Mouse (Mus musculus) ES-E14 (cell line): ENCODE measurements around the gene Uvrag. TPM values are rescaled to one million over a fixed set of nuclear protein-coding genes. Genes with fewer than 3 reads are reported as not detected.

Experiments
- DNase-seq: peaks from one replicate; pipeline ENCODE4 v3.0.0-alpha.2; 2013; ENCODE audit warnings: low read depth, low spot score
- H3K27ac ChIP-seq: 2 replicates; pipeline ENCODE4 v1.5.1; 2012; ENCODE audit warnings: low read depth, mild to moderate bottlenecking, low read length, moderate library complexity, mixed read lengths; ENCODE audit not compliant: poor library complexity, insufficient read depth, severe bottlenecking
- H3K36me3 ChIP-seq: 2 replicates; pipeline ENCODE4 v1.6.1; 2012; ENCODE audit warnings: mild to moderate bottlenecking, low read length, moderate library complexity, mixed read lengths; ENCODE audit not compliant: control insufficient read depth, poor library complexity, insufficient read depth, severe bottlenecking
- H3K4me1 ChIP-seq, 2 experiments: fragments of 150-350 bp in 1 of 2; sonication (generic) in 1 of 2; 2 replicates each; pipeline ENCODE4 v1.6.1; 2012; ENCODE audit warnings: low read length in 2 of 2, mild to moderate bottlenecking in 1 of 2, mixed read lengths in 1 of 2; ENCODE audit not compliant: control insufficient read depth in 2 of 2, insufficient read depth in 2 of 2, poor library complexity in 1 of 2
- H3K4me3 ChIP-seq, 2 experiments: fragments of 150-350 bp in 1 of 2; sonication (generic) in 1 of 2; 2 replicates each; pipeline ENCODE4 v1.5.1; 2012; ENCODE audit warnings: low read length in 2 of 2, low read depth in 1 of 2, mild to moderate bottlenecking in 1 of 2, mixed read lengths in 1 of 2; ENCODE audit not compliant: insufficient read depth in 1 of 2, poor library complexity in 1 of 2, severe bottlenecking in 1 of 2
- H3K9ac ChIP-seq: 2 replicates; pipeline ENCODE4 v1.6.1; 2012; ENCODE audit warnings: low read depth, mild to moderate bottlenecking, low read length, mixed read lengths; ENCODE audit not compliant: poor library complexity, insufficient read depth, severe bottlenecking
- H3K9me3 ChIP-seq: fragments of 150-350 bp; sonication (generic); 2 replicates; pipeline ENCODE4 v1.6.1; 2012; ENCODE audit warnings: low read depth, mild to moderate bottlenecking, low read length; ENCODE audit not compliant: control insufficient read depth, insufficient read depth
- CHD2 ChIP-seq: IDR thresholded peaks from 2 replicates; pipeline ENCODE4 v1.6.1; 2014; ENCODE audit warnings: mild to moderate bottlenecking, low read depth, low read length, inconsistent platforms
- HCFC1 ChIP-seq: IDR thresholded peaks from 2 replicates; pipeline ENCODE4 v1.6.1; 2012; ENCODE audit warnings: low read length, inconsistent platforms, borderline replicate concordance; ENCODE audit not compliant: insufficient read depth
- MAFK ChIP-seq: IDR thresholded peaks from 2 replicates; pipeline ENCODE4 v1.6.1; 2014; ENCODE audit warnings: mild to moderate bottlenecking, low read depth, low read length, inconsistent platforms; ENCODE audit not compliant: insufficient read depth
- ZC3H11A ChIP-seq: IDR thresholded peaks from 2 replicates; pipeline ENCODE4 v1.6.1; 2012; ENCODE audit warnings: low read depth, mild to moderate bottlenecking, inconsistent platforms, low read length, borderline replicate concordance
- ZNF384 ChIP-seq: IDR thresholded peaks from 2 replicates; pipeline ENCODE4 v1.6.1; 2012; ENCODE audit warnings: low read depth, low read length, inconsistent platforms
- in situ Hi-C, 2 experiments: fragments of 600-800 bp; cut with MboI; formaldehyde crosslinking; loops; one replicate each; pipeline ENCODE4 v1.15.1; 2025; ENCODE audit warnings: low sequenced_read_pairs in 2 of 2, inconsistent platforms in 1 of 2; ENCODE audit not compliant: unreplicated experiment in 2 of 2
- total RNA-seq: library from RNA; depleted of rRNA; stranded (reverse); fragments of 300-350 nt; gene quantifications from 2 replicates; pipeline ENCODE4 v1.2.3, GENCODE M21; 2012

Uvrag gene
- total RNA-seq, 1 experiment: 14.6 TPM

DNA sequence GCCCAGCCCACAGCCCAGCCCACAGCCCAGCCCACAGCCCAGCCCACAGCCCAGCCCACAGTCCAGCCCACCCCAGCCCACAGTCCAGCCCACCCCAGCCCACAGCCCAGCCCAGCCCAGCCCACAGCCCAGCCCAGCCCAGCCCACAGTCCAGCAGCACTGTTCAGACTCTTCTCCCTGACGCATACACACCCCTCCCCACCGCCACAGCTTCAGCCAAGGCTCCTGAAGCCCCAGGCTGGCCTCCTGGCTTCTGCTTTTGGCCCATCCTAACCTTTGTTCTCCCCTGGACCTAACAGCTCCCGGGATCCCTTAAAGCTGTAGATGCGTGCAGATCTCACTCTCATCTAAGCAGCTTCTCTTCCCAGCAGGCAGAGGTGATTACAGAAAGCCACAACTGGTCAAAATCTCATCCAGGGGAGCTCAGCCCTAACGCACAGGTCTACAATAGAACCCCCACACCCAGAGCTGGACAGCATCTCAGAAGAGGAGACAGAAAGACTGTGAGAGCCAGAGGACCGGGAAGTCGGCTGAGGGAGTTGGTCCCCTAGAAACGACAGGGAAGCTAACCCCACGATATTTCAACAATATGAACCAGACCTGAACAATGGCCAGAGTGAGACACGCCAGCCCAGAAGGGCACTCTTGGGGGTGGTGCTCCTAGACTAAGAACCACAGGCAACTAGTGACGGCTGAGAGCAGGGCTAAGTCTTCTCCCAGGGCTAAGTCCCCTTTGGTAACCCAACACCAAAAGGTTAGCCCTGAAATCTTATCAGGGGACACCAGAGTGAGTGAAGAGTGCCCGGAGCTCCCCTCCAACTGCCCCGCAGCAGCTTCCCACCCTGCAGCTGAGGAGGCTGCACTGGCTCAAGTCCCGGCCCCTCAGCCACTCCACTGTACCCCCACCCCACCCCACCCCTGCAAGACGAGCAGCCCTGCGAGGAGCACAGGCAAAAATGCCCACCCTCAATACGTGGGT, 14.7 kb upstream of the Uvrag start:
- no peaks in the 10 kb centered on the region for H3K9me3 ChIP-seq
- H3K4me1 ChIP-seq: no peaks in the 10 kb centered on the region
- no peak for DNase-seq
- in situ Hi-C loops: no loop called here
- no peak overlapping the region for H3K4me3 ChIP-seq
- no peak for TF ChIP-seq MAFK
- TF ChIP-seq ZC3H11A: no peak
- no peak for TF ChIP-seq ZNF384
- no peak for TF ChIP-seq CHD2
- no peak for TF ChIP-seq HCFC1
- no peak overlapping the region for H3K27ac ChIP-seq
- H3K36me3 ChIP-seq: no peaks in the 10 kb centered on the region
- H3K9ac ChIP-seq: no peak overlapping the region

- Histone ChIP-seq H3K36me3 (no peaks in the 10 kb centered on the region), H3K9me3 (no peaks in the 10 kb centered on the region), H3K4me3 (no peak overlapping the region), H3K4me1 (no peaks in the 10 kb centered on the region), H3K9ac (no peak overlapping the region), H3K27ac (no peak overlapping the region)
- DNase-seq: no peak
- in situ Hi-C loops: no loop called here
- TF ChIP-seq CHD2 (no peak), MAFK (no peak), ZC3H11A (no peak), HCFC1 (no peak), ZNF384 (no peak)
These were observed 13.8 kb upstream of the Uvrag start for GRCm38 (mm10) chr7:99154648-99155151.

- TF ChIP-seq MAFK (no peak), HCFC1 (no peak), ZC3H11A (no peak), ZNF384 (no peak), CHD2 (no peak)
- Histone ChIP-seq H3K4me1 (no peaks in the 10 kb centered on the region), H3K36me3 (no peaks in the 10 kb centered on the region), H3K27ac (no peak overlapping the region), H3K9me3 (no peaks in the 10 kb centered on the region), H3K4me3 (no peak overlapping the region), H3K9ac (no peak overlapping the region)
- in situ Hi-C loops: no loop called here
- no peak for DNase-seq
These were observed 12.8 kb upstream of the Uvrag start for GRCm38 (mm10) chr7:99153686-99154202.

DNA sequence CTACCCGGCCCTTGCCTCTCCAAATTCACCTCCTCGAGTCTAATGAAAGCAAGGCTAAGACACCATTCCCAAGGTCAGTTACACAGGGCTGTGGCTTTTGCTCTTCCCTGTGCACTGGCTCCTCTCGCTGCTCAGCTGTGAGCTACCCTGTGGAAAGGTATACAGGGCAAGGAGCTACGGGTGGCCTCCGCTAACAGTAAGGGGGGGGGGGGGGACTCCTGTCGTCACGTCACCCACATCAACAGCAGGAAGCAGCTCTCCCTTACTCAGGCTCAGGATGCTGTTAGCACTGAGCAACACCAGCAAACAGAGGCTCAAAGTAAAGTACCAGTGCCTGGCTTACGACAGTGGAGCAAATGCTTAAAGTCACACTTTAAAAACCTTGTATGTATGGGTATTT, 11.8 kb upstream of the Uvrag start:
- no peaks in the 10 kb centered on the region for H3K9me3 ChIP-seq
- no peak overlapping the region for H3K4me3 ChIP-seq
- H3K4me1 ChIP-seq: no peaks in the 10 kb centered on the region
- no peak overlapping the region for H3K9ac ChIP-seq
- H3K36me3 ChIP-seq: no peaks in the 10 kb centered on the region
- no peak overlapping the region for H3K27ac ChIP-seq
- in situ Hi-C loops: no loop called here
- TF ChIP-seq HCFC1 (no peak), CHD2 (no peak), ZNF384 (no peak), MAFK (no peak), ZC3H11A (no peak)
- DNase-seq: no peak
